Mouse (Mus musculus) CD8-positive naive resting alpha-beta T cell, adult 2 months (primary cell): ENCODE data around the gene Retn.

ENCODE experiments used
- DNase-seq, 2 experiments: peaks; one replicate each; pipeline ENCODE4 v3.0.0; 2022; ENCODE audit warnings: low read depth in 2 of 2, low spot score in 2 of 2

The Retn gene

GRCm38 (mm10) chr8:3707611-3708010, 52.0 kb downstream of the Retn start:
- no peak for DNase-seq
